Mouse (Mus musculus) telencephalon, adult 2 months (tissue): ENCODE measurements around the gene Armh3.

Experiments used
- DNase-seq: peaks from one replicate; pipeline ENCODE4 v3.0.0-alpha.2; 2011; ENCODE audit warnings: low read depth, low spot score

The Armh3 gene

DNA sequence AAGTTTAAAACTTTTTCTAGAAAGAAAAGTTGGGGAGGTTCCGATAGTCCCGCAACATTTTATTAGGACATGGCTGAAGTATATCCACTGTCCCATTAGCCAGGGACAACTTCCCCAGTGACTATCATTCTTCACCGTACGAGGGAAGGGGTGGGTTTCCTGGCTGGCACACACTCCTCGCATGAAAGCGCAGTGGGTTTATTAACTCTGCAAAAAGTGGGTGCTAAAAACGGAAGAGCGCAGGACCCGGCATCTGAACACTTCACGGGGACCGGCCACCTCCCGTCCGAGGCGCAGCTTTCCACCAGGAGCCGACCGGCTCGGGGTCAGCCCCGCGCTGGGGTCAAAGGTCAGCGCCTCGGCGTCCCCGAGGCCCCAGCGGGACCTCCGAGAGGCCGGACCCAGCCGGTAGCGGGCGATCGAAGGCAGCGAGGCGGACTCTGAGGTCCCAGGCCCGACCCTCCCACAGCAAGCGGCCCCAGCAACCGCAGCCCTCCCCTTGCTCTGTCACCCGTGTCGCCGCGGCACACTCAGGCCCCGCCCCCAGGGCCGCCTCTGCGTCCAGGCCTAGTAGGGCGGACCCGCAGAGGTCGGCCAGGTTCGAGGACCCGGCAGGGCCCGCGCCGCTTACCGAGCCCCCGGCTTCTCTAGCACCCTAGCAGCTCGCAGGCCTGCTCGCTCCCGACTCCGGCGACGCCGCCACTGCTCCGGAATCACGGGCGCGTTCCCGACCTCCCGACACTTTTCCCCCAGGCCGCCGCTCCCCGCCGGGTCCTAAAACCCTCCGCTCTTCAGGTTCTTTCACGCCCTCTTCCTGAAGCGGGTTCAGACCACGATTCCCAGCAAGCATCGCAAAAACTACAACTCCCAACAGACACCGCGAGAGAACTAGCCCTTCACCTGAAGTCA lies at the start of gene Armh3:
TSS of gene Armh3 (minus strand) at position 704 of the 909 bp plus-strand sequence.
- peak; percentile 97 for DNase-seq

DNA sequence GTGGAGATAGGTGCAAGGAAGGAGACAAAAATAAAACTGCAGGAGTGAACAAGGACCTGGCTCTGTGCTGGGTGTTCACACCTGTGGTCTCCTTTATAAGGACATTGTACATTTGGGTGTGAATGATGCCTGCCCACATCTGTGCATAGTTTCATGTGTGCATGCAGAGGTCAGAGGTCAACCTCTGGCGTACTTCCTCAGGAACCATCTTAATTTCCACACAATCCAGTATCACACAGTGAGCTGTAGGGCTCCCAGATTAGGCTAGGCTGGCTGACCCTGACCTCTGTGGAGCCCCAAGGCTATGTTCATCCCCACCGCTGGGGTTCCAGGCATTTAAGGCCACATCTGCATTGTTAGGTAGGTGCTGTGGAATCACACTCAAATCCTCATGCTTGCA lies 49.1 kb upstream of the Armh3 start:
- DNase-seq: no peak

DNA sequence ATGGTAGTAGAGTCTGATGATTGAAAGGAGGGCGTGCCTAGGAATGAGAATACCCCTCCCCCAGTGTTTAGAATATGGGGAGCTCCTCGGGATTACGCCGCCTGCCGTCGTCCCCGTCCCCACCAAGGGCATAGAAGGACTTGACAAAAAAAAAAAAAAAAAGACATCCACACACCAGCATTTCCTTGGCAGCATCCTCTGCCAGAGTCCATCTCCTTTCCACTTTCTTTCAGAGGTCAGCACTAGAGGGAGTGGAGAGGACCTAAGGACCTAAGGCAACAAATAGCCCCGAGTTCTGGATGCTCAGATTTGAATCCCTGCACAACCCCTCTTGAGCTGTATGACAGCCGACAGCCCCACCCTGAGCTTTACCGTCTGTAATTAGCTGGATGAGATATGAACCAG lies 48.3 kb upstream of the Armh3 start:
- no peak for DNase-seq

- peak; percentile 69 for DNase-seq
These were observed 47.5 kb upstream of the Armh3 start for GRCm38 (mm10) chr19:46045696-46046311.

- peak; percentile 85 for DNase-seq
These were observed 46.9 kb upstream of the Armh3 start, which contains the start of gene Ldb1 for GRCm38 (mm10) chr19:46044993-46045695. Gene Ldb1, minus strand, starts transcription at chr19:46045214.

GRCm38 (mm10) chr19:46044271-46044992 lies 46.1 kb upstream of the Armh3 start, which contains the start of gene Pprc1:
Gene Pprc1, plus strand, starts transcription at chr19:46044886.
- DNase-seq: peak; percentile 50

GRCm38 (mm10) chr19:46043380-46043779 lies 45.1 kb upstream of the Armh3 start:
- no peak for DNase-seq

DNA sequence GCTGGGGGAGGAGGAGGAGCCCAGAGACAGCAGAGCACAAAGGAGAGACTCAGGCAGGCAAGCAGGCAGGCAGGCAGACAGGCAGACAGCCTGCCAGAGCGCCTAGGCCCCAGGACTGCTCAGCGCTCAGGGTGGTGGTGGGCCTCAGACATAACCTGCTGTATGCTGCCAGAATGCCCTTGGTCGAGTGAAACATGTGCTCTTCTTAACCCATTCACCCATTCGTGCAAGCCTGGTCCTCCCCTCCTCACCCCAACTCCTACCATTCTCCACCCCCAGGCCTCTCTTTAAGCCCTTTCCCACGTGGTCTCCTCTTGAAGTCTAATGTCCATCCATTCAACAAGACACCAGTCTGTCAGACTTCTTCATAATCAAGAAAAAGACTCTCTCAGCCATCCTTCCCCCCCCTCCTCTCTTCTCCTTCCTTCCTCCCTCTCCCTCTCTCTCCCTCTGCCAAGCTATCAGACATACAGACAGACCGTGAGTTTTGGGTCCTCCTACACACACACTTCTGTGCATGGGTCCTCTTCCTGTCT lies 44.3 kb upstream of the Armh3 start:
- DNase-seq: peak; percentile 58

DNA sequence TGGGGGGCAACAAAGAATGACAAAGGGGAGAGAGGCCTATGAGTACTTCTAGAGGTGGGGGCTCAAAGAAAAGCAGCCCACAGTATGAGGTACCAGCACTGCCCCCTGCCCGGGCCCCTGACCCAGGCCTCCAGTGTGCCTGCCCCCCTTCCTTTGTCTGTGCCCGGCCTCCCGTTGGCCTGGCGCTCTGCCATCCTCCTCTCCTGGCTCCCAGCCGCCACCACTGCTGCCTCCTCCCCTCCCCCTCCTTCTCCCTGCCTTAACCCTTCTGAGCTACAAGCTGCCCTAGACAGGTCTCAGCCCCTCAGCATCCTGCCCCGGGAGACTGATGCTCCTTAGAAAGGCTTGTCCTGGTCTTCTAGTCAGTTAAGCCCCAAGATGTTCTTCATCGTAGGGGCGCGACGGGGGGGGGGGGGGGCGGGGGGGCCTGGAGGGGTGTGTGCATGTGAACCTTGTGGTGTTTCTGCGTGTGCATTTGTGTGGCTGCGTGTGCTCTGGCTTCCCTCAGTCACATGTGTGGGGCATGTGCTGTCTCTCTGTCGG lies 43.7 kb upstream of the Armh3 start:
- DNase-seq: no peak

DNA sequence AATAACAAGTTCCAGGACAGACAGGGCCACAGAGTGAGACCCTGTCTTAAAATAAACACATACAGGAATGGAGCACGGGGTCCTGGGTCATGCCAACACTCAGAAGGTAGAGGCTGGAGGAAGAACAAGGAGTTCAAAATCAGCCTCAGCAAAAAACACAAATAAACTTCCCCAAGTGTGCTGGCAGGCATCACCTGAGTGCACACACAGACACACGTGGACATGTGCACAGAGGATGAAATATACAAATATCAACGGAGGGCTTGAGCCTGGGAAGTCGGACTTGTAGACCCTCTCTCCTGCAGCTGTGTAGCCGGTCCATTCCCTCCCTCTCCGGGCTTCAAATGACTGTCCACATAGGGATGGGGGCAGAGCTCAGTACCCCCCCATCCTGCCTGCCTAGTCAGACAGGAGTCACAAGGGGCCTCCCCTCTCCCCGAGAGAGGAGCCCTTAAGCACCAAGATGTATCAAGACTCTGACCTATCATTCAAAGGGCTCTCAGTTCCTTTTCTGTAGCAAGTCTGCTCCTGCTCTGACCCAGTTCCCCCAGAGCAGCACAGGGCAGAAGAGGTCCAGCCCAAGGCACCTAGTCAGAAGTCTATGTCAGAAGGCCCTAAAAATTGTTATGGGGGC lies 43.1 kb upstream of the Armh3 start:
- DNase-seq: no peak

DNA sequence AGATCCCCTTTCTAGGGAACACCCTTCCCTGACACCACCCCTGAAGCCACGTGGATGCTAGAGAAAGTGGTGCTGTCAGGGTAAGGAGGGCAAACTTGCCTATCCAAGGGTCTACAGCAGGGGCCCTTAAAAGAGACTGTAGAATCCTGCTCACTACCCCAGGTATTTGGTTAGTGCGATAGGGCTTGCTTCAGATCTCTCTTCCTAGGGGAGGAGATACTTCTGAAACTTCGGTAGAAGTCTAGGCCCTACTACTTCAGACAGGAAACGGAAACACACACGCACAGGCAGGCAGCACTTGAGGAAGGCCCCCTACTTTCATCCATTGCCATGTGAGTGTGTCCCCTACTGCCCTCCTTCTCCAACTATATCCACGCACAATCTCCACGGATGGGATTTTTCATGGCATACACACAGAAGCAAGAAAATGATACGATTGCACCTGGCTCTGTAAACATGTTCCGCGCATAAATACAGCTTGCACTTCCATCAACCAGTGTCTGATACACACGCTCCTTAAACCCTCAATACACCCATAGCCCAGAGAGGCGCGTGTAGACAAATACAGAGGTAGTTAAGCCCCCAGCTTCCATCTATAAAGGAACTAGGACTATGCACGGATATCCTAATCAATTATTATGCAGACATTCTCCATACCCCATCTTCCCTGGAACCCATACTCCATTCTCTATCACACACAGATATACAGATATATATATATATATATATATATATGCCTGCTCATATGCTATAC lies 42.0 kb upstream of the Armh3 start:
- DNase-seq: no peak

- DNase-seq: peak; percentile 77
These were observed 41.2 kb upstream of the Armh3 start for GRCm38 (mm10) chr19:46039478-46039877.

DNA sequence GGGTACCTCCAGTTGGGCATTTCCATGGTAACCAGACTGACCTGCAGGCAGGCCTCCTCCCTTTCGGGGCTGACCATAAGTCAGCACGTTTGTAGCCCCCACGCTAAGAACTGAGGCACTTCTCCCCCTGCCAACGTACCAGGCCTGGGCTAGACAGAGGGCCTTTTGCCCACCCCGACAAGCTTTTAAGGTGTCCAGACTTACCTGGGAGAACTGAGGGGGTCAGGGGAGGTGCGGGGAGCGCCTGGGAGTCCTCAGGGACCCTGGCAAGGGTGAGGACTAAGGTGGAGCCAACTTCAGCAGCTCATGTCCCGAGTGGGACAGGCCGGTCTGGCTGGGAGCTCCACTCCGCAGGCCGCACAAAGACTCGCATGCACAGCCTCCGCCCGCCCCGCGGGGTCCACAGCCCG lies 40.6 kb upstream of the Armh3 start:
- no peak for DNase-seq

DNA sequence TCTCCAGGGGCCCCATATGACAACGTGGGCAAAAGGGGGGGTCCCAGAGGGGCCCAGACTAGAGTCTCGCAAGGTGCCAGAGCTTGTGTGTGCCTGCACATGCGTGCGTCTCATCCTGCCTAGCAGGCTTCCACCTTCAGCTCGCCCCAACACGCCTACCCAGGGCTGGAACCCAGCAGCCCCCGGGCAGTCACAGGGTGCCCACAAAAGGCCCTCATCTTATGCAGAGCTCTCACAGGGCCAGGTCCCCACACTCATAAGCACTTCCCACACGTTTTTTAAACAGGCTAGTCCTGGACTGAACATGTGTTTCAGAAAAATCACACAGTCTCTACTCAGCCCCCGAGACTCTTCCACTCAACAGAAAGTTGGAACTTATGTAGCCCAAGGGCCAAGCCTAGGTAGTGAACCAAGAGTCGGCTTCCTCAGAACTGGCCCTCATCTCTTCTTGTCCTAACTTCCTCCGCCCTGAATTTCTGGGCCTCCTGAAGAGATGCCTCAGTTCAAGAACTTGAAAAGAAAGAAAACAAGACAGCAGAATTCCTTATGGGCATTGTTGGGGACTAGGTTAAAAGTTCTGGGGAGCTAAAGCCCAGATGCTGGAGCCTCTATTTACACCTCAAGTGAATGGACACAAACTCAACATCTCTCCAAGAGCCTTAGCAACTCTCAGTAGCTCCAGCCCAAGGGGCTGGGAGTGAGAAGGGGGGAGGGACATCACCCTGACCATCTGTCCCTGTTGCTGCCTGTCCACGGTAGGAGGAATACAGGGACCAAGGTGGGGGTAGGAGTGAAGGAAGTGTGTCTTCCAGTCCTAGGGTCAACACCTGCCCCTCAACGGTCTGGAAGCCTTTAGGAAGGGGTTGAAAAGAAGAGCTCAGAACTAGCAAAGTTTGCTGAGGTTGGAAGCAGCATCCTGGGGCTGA lies 39.9 kb upstream of the Armh3 start:
- DNase-seq: no peak

DNA sequence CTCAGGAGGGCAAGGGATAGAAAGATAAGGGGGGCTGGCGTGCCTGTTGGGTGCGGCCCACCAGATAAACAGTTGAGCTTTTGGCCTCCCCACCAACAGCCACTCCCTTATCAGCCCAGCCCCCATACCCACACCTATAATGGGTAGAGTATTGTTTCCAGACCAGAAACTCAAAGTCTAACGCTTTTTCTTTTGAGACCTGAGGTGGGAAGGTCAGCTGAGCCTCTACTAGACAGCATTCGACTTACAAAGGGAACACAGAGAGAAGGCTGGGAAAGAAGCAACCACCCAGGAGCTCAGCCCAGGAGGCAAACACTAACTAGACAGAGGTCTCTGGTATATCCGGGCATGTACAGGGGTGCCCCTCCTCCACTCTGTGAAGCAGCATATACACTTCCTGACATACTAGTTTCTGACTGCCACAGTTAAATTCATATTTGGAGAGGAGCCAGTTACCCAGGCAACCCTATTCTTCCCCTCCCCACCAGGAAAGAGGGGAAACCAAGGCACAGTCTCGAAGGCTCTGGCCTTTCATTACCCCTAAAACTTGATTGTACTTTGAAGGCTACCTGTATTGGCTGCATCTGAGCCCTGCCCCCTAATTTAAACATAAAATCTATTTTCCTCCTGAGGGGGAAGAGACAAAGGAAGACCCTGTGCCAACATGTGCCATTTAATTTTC lies 39.1 kb upstream of the Armh3 start:
- no peak for DNase-seq

- no peak for DNase-seq
These were observed 38.4 kb upstream of the Armh3 start for GRCm38 (mm10) chr19:46036477-46037242.

- no peak for DNase-seq
These were observed 37.7 kb upstream of the Armh3 start for GRCm38 (mm10) chr19:46035971-46036370.
